Mouse (Mus musculus) lung, adult 2 months (tissue): ENCODE measurements around the gene M6pr.

ENCODE experiments used
- CTCF ChIP-seq: fragments of 200-500 bp; IDR thresholded peaks from 2 replicates; pipeline ENCODE4 v1.5.1; 2011; ENCODE audit warnings: mild to moderate bottlenecking, low read length, control low read depth; ENCODE audit not compliant: insufficient read depth
- POLR2A ChIP-seq: fragments of 200-500 bp; IDR thresholded peaks from 2 replicates; pipeline ENCODE4 v1.6.1; 2011; ENCODE audit warnings: low read depth, mild to moderate bottlenecking, control low read depth, low read length, borderline replicate concordance; ENCODE audit errors: extremely low read depth

DNA sequence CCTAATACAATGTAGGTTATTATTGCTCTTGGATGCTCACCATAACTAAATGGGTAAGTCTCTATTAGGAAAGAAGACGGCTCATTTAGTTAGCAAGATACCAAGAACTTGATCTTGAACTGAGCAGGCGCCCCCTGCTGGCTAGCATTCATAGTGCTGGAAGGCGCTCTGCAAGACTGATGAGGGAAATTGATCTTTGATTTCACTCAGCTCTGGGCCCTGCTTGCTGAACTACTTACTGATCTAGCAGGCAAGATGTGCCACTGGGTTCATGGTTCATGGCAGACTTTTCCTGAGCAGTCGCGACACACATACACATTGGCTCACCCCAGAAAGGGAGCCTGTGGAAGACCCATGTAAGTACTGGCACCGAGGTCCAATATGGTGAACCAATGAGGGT lies 4.2 kb upstream of the M6pr start:
- TF ChIP-seq CTCF, result peak; percentile 84
- no peak for TF ChIP-seq POLR2A
